8 mouse cellular contexts compared by ENCODE assay signal in genomic region chr4:138973719-138974115, GRCm38 (mm10). TPM values are rescaled to one million over a fixed set of nuclear protein-coding genes. Genes with fewer than 3 reads are reported as not detected.
A peak's percentile ranks its signal among the peaks of the same experiment; 100 is the strongest.
DNase-seq lines count a peak whose midpoint lies in the region; ATAC-seq and TF ChIP-seq lines count a peak whose summit lies in the region.

No protein-coding gene starts in this region.

- peak; percentile 33 for ATAC-seq in liver, embryonic 13.5 days (ENCODE audit: low read depth)

- peak overlapping the region; percentile 98 for H3K4me2 ChIP-seq in liver, embryonic 13.5 days

- H3K79me2 ChIP-seq in heart, adult 2 months (replicated peaks; ENCODE audit: control insufficient read depth, insufficient read depth, low read length): no peaks in the 10 kb centered on the region

- H3K9ac ChIP-seq in heart, adult 2 months (ENCODE audit: low read depth, low read length): no peak overlapping the region
- peak overlapping the region; percentile 86 for H3K9ac ChIP-seq in liver, embryonic 13.5 days

- no peak for DNase-seq in heart, adult 2 months
- no peak for DNase-seq in heart, adult 18-20 months
- peak; percentile 25 for DNase-seq in thymus, postnatal 4 days
- no peak for DNase-seq in thymus, postnatal 10 days (ENCODE audit: low spot score in 2 of 2)
- no peak for DNase-seq in liver, embryonic 13.5 days
- DNase-seq in c-Kit-positive CD71-positive TER-119-positive erythroid progenitor cells, embryonic 14.5 days (ENCODE audit: low spot score): no peak
- no peak for DNase-seq in T-cell, adult 2 months (ENCODE audit: low spot score)
- DNase-seq in gastrocnemius, postnatal 4 days (ENCODE audit: low spot score in 2 of 2): no peak

- no peak for TF ChIP-seq EP300 in heart, adult 2 months (IDR thresholded peaks at IDR 0.05; ENCODE audit: insufficient read depth, low read depth, low read length)

- H3K9me3 ChIP-seq in liver, embryonic 13.5 days (replicated peaks): no peaks in the 10 kb centered on the region

- H3K4me1 ChIP-seq in heart, adult 2 months (ENCODE audit: control insufficient read depth, insufficient read depth, low read length): no peaks in the 10 kb centered on the region; the same call in 1 of the 2 replicates
- peaks cover 30% of the 10 kb centered on the region for H3K4me1 ChIP-seq in liver, embryonic 13.5 days (replicated peaks)

- no peak for TF ChIP-seq CTCF in heart, adult 2 months (IDR thresholded peaks at IDR 0.05)

- H3K36me3 ChIP-seq in heart, adult 2 months (ENCODE audit: control insufficient read depth, insufficient read depth, low read length): no peaks in the 10 kb centered on the region
- H3K36me3 ChIP-seq in liver, embryonic 13.5 days: no peaks in the 10 kb centered on the region

- H3K27me3 ChIP-seq in heart, adult 2 months (ENCODE audit: control insufficient read depth, insufficient read depth, low read length): no peaks in the 10 kb centered on the region
- H3K27me3 ChIP-seq in liver, embryonic 13.5 days: no peaks in the 10 kb centered on the region

- intact Hi-C loops in heart, adult 2 months (cut with DNase I): loop anchor here (5.0 kb wide), 1 partner anchor 51 kb away; no protein-coding TSS in a partner anchor

- peak overlapping the region; percentile 74 for H3K4me3 ChIP-seq in heart, adult 2 months
- H3K4me3 ChIP-seq in liver, embryonic 13.5 days (replicated peaks): peak overlapping the region; percentile 81

- no peak for TF ChIP-seq POLR2A in heart, adult 2 months (IDR thresholded peaks at IDR 0.05; ENCODE audit: insufficient read depth, low read depth, low read length)

- peak overlapping the region; percentile 88 for H3K27ac ChIP-seq in heart, adult 2 months
- no peak overlapping the region for H3K27ac ChIP-seq in liver, embryonic 13.5 days

- 51% methylated on average over 3 of the region's 3 CpGs for WGBS in heart, adult 2 months
- WGBS in liver, embryonic 13.5 days (ENCODE audit: insufficient replicate concordance): 41% methylated on average over 3 of the region's 3 CpGs

RNA-seq across cellular contexts. Expression of gene Tmco4, which starts 1.0 kb away (rescaled TPM):
- 10 to 100 TPM in 1 of 2 experiments, 1 to 10 TPM in 1; 9.2 to 11.7 TPM for total RNA-seq in heart, adult 2 months (2021)
- polyA plus RNA-seq in heart, adult 2 months (2012; rRNA removed): 8.4 and 12.2 TPM in 2 replicates
- total RNA-seq in heart, adult 18-20 months (2021): 10 to 100 TPM; 10.6 to 10.7 TPM
- 1.5 and 1.9 TPM in 2 replicates for polyA plus RNA-seq in liver, embryonic 13.5 days (2015; fragmentation: Nextera tagmentation; extraction: Ambion mirVana)
- total RNA-seq in gastrocnemius, postnatal 4 days (2021): 1 to 10 TPM; 3.7 to 5.5 TPM

RNA-seq across cellular contexts. Expression of gene Rnf186, which starts 6.8 kb away (rescaled TPM):
- total RNA-seq in heart, adult 2 months (2021): not detected
- 2.0 TPM in 1 of 2 replicates, not detected in the other for polyA plus RNA-seq in heart, adult 2 months (2012; rRNA removed)
- total RNA-seq in heart, adult 18-20 months (2021): not detected
- polyA plus RNA-seq in liver, embryonic 13.5 days (2015; fragmentation: Nextera tagmentation; extraction: Ambion mirVana): 0.08 and 0.12 TPM in 2 replicates
- total RNA-seq in gastrocnemius, postnatal 4 days (2021): not detected

RNA-seq across cellular contexts. Expression of gene Otud3, which starts 60.0 kb away (rescaled TPM):
- total RNA-seq in heart, adult 2 months (2021): 10 to 100 TPM; 10.4 to 11.7 TPM
- 6.1 and 8.8 TPM in 2 replicates for polyA plus RNA-seq in heart, adult 2 months (2012; rRNA removed)
- 10 to 100 TPM in 1 of 2 experiments, 1 to 10 TPM in 1; 9.6 to 11.5 TPM for total RNA-seq in heart, adult 18-20 months (2021)
- 1.6 and 1.9 TPM in 2 replicates for polyA plus RNA-seq in liver, embryonic 13.5 days (2015; fragmentation: Nextera tagmentation; extraction: Ambion mirVana)
- total RNA-seq in gastrocnemius, postnatal 4 days (2021): 1 to 10 TPM; 6.8 to 7.2 TPM
